Mouse (Mus musculus) cortical plate, adult 2 months (tissue): ENCODE measurements at regions not wholly inside any gene's neighbourhood (a gene's known extent, or its start where the extent isn't known, plus 50 kb on each side); places are given as distances from the start of the nearest gene placed in this dataset.

Source experiments
- H3K27ac ChIP-seq: fragments of 200-500 bp; 2 replicates; pipeline ENCODE4 v1.5.1; 2012; ENCODE audit warnings: low read length, control low read depth, inconsistent platforms; ENCODE audit not compliant: insufficient read depth
- H3K4me1 ChIP-seq: fragments of 200-500 bp; 2 replicates; pipeline ENCODE4 v1.6.1; 2011; ENCODE audit warnings: low read length; ENCODE audit not compliant: control insufficient read depth, insufficient read depth
- H3K4me3 ChIP-seq: fragments of 200-500 bp; 2 replicates; pipeline ENCODE4 v1.5.1; 2011; ENCODE audit warnings: mild to moderate bottlenecking, low read length, control low read depth; ENCODE audit not compliant: insufficient read depth
- CTCF ChIP-seq: fragments of 200-500 bp; IDR thresholded peaks from 2 replicates; pipeline ENCODE4 v1.5.1; 2011; ENCODE audit warnings: mild to moderate bottlenecking, control low read depth, low read length; ENCODE audit not compliant: insufficient read depth; ENCODE audit errors: extremely low read depth
- POLR2A ChIP-seq: fragments of 200-500 bp; IDR thresholded peaks from 2 replicates; pipeline ENCODE4 v1.6.1; 2011; ENCODE audit warnings: mild to moderate bottlenecking, low read length, control low read depth; ENCODE audit not compliant: insufficient read depth; ENCODE audit errors: extremely low read depth

DNA sequence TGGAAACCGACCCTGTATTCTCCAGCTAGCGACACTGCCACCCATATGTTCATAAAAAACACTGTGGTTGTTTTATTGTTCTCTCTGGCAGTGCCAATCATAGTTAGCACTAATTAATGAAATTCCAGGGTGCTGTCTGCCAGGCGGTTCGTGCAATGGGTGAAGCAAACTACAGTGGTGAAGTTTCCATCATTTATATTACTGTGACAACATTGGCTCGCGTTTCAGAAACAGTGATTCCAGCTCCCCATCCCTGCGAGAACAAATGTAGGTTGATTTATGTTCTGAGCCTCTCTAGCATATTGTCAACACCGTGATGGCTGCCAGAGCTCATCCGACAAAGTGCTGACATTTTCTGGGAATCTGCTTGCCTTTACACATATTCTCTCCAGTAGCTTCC is 480.7 kb upstream of the Igfbp7 start:
- H3K4me1 ChIP-seq: no peaks in the 10 kb centered on the region
- H3K27ac ChIP-seq: no peak overlapping the region
- H3K4me3 ChIP-seq: no peak overlapping the region
- no peak for TF ChIP-seq POLR2A
- TF ChIP-seq CTCF: no peak

DNA sequence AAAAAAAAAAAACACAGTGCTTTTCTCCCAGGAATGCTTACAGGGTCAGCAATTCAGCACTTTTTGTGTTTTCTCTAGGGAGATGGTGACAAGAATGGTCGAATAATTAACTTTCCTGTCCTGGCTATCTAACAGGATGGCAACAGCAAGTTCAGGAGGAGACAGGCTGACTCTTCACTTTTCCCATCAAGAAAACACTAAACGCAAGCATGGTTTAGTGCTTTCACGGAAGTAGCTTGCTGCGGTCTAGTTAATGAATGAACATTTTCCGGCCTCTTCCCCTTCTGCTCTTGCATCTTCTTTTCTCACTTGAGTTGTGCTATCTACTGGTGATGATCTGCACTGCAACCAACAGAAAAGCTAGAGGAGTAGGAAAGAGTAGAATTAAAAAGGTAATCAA is 463.6 kb upstream of the Igfbp7 start:
- TF ChIP-seq CTCF (no peak), POLR2A (no peak)
- H3K4me3 ChIP-seq: no peak overlapping the region
- no peaks in the 10 kb centered on the region for H3K4me1 ChIP-seq
- no peak overlapping the region for H3K27ac ChIP-seq

DNA sequence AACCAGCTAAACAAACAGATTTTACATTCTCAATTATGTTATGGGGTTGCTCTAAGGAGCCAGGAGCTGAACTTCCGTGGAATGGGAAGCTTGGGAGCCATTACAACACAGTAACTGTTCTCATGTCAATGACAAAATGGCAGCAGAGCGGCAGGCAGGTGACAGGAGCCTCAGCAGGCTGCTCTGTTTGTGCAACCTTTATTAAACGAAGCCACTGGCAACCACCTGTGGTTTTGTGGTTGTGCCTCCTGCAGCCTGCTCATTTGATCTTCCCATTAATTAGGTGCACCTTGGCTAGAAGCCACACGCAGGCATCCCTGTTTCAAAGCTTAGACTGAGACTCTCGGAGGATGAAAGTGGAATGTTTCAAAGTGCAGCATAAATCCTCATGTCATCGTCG is 457.5 kb upstream of the Igfbp7 start:
- TF ChIP-seq CTCF (no peak), POLR2A (no peak)
- Histone ChIP-seq H3K4me1 (no peaks in the 10 kb centered on the region), H3K4me3 (no peak overlapping the region), H3K27ac (no peak overlapping the region)

GRCm38 (mm10) chr5:77855191-77855590 is 447.4 kb upstream of the Igfbp7 start:
- Histone ChIP-seq H3K4me3 (no peak overlapping the region), H3K27ac (no peak overlapping the region), H3K4me1 (no peaks in the 10 kb centered on the region)
- TF ChIP-seq CTCF (no peak), POLR2A (no peak)

- no peak overlapping the region for H3K27ac ChIP-seq
- no peaks in the 10 kb centered on the region for H3K4me1 ChIP-seq
Measured at GRCm38 (mm10) chr5:77853999-77854784, 446.4 kb upstream of the Igfbp7 start.

GRCm38 (mm10) chr5:77851645-77852044 is 443.8 kb upstream of the Igfbp7 start:
- Histone ChIP-seq H3K4me1 (no peaks in the 10 kb centered on the region), H3K4me3 (no peak overlapping the region), H3K27ac (no peak overlapping the region)
- TF ChIP-seq POLR2A: no peak
- no peak for TF ChIP-seq CTCF

More at GRCm38 (mm10) chr5:77853999-77854784, 446.4 kb upstream of the Igfbp7 start:
- no peak for TF ChIP-seq CTCF
- no peak for TF ChIP-seq POLR2A
- no peak overlapping the region for H3K4me3 ChIP-seq

DNA sequence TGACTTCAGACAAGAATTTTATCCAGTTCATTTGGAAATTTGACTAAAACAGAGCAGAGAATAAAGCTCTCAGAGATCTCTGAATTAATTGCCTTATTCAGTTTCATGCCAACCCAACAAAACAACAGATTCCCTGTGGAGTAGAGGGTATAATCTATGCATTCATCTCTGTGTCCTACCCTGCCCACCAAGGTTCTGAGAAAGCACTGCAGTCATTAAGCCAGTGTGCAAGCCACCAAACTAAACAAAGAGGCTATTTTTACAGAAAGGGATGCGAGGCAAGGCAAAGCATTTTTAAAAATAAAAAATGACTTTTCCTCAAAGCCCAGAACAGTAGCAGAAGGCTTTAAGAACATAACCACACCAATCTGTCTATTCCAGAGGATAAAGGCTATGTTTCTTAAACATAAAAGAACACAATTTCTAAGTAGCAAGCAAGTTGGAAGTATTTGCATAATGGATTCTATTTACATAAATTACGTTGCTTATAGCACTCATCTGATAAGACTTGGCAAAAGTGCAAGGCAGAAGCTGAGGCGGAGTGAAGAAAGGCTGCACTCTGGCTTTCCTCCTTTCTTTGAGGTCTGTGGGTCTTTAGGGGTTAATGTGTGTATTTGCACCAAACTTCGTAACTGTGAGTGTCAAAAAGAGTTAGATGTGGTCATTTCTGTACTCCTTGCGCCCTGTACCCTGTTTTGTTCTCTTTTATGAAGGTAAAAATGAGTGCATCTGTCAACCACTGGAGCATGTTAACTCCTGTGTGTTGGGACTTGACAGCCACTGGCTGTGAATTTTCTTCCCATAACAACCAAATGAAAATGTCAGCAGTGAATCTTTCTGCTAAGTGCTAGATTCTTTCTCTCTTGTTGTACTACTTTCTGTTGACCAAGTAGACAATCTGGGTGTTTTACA is 430.6 kb upstream of the Igfbp7 start:
- H3K4me3 ChIP-seq: no peak overlapping the region
- peak overlapping the region; percentile 57; the same call in 1 of the 2 replicates for H3K27ac ChIP-seq
- TF ChIP-seq CTCF (no peak), POLR2A (no peak)
- no peaks in the 10 kb centered on the region; the same call in 1 of the 2 replicates for H3K4me1 ChIP-seq

DNA sequence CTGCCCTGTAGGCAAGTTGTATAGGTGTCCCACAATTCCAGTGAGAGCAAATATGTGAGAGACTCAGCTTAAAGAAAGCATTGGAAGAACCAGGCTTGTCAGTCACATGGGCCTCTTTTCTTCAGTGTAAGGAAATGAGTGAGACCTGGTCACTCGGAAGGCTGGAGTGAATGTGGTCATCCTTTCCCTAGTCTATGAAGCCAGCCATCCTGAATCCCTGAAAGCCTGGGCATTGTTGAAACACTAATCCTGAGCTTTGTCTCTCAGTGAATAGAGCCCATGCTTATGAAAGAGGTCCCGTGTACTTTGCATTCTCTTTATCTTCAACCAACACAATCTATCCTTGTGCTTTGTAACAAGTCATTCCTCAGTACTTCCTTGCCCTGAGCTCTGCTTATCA is 420.1 kb upstream of the Igfbp7 start:
- Histone ChIP-seq H3K4me3 (no peak overlapping the region), H3K4me1 (no peaks in the 10 kb centered on the region), H3K27ac (no peak overlapping the region)
- no peak for TF ChIP-seq CTCF
- no peak for TF ChIP-seq POLR2A

DNA sequence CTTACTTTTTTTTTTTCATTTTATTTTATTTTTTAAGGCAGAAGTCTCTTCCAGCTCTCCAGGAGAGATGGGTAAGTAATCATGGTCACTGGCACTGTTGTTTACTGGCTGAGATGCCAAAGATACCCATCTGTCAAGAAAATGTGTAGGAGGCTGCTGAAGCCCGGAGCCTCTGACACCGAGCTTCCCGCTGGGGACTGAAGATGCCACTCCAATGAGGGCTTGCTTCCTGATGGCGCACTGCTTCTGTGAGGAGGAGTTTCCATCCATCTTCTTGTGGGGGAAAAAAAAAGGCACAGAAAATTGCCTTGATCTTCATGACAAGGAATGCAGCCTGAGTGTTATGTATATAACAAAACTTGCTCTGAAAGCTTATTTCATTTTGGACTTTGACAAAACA is 418.2 kb upstream of the Igfbp7 start:
- Histone ChIP-seq H3K4me1 (no peaks in the 10 kb centered on the region), H3K4me3 (no peak overlapping the region), H3K27ac (no peak overlapping the region)
- no peak for TF ChIP-seq CTCF
- TF ChIP-seq POLR2A: no peak
